Mouse (Mus musculus) kidney, adult 11 months (tissue): ENCODE measurements around the gene Insm2.

Experiments
- DNase-seq: peaks from one replicate; pipeline ENCODE4 v3.0.0; 2022

The Insm2 gene

DNA sequence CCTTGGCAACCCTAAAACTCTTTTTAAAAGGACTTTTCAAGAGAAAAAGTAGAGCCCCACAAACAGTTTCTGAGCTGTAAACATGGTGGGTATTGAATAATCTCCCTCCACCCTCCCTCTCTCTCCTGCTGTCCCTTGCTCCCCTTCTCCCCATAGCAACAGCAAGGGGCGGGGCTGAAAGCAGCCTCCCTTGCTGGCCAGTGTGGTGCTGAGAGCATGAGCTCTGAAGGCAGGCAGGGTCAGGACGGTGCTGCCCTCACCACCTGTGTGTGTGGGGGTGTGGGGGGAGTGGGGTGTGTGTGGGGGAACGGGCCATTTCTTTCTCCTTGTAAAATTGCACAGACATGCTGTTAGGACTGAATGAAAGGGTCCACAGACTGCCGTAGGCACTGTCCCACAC lies 8.7 kb downstream of the Insm2 start:
- no peak for DNase-seq

DNA sequence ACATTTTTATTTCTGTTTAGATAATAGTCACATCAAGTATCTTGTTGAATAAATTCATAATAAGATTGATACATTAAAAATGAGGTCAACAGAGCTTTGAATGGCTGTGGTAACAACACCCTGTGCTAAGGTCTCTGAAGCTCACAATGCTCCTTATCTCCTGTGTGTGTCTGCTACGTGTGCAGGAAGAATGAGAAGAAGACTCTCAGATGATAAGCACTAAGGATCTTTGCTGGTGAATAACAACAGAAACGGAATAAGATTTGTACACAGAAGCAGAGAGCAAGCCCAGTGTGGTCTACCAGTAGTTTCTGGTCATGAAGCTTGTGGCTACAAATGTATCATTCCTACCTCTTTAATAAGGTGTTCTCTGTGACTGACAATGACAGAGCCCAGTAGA lies 11.6 kb downstream of the Insm2 start:
- DNase-seq, result no peak

DNA sequence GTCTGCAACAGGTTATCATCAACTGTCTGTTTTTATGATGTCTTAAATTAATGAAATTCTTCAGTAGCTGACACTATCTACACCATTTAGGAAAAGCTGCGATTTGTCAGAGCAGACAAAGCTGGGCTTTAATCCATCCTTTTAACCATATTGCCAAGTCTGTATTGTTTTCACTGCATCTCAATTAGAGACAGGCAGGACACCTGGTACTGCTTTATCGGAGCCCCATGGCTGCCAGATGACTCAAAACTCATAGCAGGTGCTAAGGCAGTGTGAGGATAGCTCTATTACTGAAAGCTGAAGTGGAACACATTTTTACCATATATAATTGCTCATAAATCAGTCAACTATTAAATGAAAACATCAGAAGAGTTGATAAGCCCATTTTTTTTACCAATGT lies 21.1 kb downstream of the Insm2 start:
- DNase-seq, result no peak

DNA sequence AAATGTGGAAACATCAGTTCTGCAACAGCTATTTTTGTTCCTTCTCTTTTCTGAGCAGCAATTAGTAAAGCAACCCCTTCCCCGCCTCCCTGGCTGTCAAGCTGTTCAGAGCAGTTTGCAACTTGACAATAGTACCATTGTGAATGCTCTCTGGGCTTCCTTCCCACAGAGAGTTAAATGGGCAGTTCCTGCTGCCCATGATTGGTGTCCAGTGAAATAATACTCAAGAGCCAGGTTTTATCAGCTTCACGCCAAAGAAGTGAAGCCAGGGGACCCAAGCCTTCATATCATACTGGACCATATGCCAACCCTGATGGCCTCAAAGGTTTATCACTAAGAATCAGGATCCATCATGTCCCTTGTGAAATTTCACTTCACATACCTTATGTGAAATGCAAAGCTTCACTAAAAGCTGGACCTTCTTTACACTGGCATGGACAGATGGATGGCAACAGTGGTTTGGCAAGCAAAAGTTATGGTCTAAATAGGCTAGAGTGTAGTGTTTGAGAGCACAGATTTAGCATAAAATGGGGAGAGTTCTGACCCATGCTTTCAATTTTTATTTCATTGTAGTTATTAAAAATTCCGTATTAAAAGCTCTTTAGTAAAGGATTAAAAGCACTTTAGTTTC lies 23.5 kb downstream of the Insm2 start:
- no peak for DNase-seq

DNA sequence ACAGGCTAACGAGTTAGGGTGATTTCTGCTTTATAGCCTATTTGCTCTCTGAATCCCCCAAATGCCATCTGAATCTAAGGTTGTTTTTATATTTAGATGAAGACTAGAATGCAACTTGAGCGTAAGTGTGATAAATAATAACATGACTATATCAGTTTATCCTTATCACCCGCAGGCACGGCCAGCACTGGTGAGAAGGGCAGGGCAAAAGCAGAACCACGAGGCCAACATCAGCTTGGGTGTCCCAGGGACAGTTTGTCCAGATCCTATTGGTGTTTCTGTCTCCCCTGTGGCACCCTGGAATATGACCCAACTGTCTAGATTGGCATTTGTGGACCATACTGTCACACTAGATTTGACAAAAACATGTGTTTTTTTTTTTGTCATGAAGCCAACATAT lies 24.0 kb downstream of the Insm2 start:
- DNase-seq, result no peak

DNA sequence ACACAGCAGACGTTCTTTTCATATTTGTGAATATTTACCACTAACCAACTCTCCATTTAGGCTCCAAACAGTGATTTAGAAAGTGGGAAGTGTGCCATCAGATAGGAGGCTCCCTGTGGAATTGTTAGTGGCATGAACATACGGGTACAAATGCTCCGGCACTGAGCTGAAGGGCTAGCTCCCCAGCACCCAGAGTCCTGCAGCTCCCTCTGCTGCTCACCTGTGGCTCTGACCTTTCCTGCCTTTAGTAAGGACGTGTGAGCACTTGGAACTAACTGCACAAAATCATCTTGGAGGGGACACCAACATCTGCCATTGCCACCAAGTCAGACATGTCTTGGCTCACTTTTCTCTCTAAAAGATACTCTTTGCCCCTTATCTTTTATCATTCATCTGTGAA lies 27.5 kb downstream of the Insm2 start:
- no peak for DNase-seq

DNA sequence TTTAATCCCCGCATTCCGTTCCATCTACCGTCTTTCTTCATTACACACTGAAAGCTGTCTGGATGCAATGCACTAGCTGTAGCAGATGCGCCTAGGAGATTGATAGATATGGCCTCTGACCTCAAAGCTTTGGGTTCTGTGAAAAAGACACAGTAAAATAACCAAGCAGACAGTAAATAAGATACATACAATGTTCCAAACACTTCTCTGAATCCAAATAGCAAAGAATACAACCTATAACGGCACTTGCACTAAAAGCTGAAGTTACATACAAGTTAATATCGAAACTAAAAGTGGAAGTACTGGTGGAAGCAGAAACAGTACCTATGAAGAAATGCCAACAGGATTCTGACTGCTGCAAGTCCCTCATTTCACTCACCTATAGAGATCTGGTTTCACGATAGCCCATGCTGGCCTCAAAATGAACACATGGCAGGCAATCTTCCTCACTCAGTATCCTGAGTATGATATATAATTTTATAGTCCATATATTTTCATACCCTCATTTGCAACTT lies 48.8 kb downstream of the Insm2 start:
- no peak for DNase-seq
